Mouse (Mus musculus) right cerebral cortex, adult 18-20 months (tissue): ENCODE measurements at regions not wholly inside any gene's neighbourhood (a gene's known extent, or its start where the extent isn't known, plus 50 kb on each side); places are given as distances from the start of the nearest gene placed in this dataset.

Experiments used
- DNase-seq: peaks from one replicate; pipeline ENCODE4 v3.0.0; 2022; ENCODE audit warnings: mixed read lengths

- peak; percentile 19 for DNase-seq
These were observed 243.7 kb downstream of the Foxa2 start for GRCm38 (mm10) chr2:147803102-147803501.

DNA sequence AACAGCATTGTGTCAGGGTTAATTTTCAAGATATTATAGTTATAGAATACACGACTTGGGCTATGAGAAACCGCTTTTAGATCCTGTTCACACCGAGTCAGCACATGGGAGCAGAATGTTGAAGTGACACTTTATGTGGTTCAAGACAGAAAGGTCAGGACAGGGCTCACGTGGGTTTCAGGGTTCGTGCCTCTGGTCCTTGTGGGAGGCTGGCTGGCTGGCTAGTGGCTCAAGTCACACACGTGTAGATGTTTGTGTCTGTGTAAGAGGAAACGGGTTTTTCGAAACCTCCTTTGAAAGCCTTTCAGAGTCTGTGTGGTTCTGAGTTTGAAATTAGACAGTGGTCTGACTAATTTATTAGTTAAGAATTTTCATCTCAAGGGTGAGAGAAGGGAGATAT, 255.3 kb downstream of the Foxa2 start:
- no peak for DNase-seq

- no peak for DNase-seq
These were observed 256.9 kb downstream of the Foxa2 start for GRCm38 (mm10) chr2:147789877-147790276.

- peak; percentile 65 for DNase-seq
These were observed 257.5 kb downstream of the Foxa2 start for GRCm38 (mm10) chr2:147789268-147789667.

DNA sequence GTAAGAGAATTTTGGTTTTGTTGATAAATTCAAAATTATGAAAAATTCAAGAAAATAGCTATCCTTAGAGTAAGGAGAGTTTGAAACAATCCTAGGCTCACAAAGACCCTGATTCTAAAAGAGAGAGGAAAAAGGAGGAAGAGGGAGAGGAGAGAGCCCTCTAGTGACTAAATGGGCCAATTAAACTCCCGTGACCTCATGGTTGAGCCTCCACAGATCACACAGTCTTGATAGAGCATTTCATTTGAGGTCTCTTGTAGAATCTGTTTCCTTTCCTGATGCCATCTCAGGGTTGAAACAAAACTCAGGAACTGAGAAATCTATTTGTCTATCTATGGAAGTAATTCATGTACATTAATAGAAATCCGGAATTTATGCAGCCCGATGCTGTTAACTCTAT, 258.8 kb downstream of the Foxa2 start:
- DNase-seq = no peak

DNA sequence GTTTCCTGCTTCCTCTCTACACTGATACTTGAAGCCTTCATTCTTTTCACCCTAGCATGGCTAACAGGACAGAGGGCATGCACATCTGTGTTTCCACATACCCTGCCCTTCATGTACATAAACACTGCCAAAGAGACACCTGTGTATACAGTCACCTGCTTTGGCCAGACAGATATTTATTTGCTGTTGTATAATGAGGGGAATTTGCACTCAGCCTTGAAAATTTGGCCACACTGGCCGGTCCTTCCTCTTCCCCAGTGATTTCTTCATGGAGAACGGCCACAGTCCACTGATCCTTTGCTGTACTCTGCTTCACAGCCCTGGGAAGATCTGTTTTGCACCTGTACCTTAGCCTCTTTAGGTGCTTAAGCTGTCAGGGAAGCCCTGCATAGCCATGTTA, 264.3 kb downstream of the Foxa2 start:
- DNase-seq = no peak

DNA sequence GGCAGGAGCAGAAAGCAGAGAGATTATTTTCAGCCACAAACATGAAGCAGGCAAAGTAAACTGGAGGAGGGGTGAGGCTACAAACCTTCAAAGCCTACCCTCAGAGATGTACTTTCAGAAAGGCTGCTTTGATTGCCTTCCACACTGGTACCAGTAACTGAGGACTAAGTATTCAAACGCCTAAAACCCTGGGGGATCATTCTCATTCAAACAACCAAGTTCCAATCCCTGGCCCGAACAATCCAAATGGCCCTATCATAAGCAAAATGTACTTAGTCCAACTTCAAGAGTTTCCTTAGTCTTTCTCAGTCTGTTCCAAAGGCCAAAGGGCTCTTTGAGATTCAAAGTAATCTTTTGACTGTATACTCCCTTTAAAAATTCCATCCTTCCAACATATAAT, 270.5 kb downstream of the Foxa2 start:
- DNase-seq = no peak

- no peak for DNase-seq
These were observed 274.2 kb downstream of the Foxa2 start for GRCm38 (mm10) chr2:147772579-147772978.

- DNase-seq = no peak
These were observed 293.7 kb downstream of the Foxa2 start for GRCm38 (mm10) chr2:147753089-147753488.

- DNase-seq = no peak
These were observed 294.9 kb downstream of the Foxa2 start for GRCm38 (mm10) chr2:147751831-147752230.

- no peak for DNase-seq
These were observed 298.8 kb downstream of the Foxa2 start for GRCm38 (mm10) chr2:147748006-147748405.

GRCm38 (mm10) chr2:147743908-147744307, 302.9 kb downstream of the Foxa2 start:
- peak; percentile 6 for DNase-seq

- peak; percentile 45 for DNase-seq
These were observed 308.4 kb downstream of the Foxa2 start for GRCm38 (mm10) chr2:147738307-147738872.

DNA sequence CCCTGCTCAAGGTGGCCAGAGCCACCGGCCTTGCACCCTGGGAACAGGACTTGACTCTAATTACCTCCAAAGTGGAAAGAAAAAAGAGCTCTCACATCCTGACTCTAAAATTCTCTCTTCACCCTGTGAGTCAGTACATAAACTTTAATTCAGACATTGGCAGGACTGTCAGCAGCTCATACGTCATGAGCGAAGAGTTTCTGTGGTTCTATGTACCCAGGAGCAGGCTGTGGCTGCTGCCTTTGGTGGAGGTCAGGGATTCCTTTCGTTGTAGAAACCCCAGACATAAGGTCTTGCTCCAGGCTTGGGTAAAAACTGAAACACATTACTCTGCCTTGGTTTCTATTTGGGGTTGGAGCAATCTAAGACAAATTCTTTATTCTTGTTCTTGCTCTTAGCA, 319.4 kb downstream of the Foxa2 start:
- no peak for DNase-seq

DNA sequence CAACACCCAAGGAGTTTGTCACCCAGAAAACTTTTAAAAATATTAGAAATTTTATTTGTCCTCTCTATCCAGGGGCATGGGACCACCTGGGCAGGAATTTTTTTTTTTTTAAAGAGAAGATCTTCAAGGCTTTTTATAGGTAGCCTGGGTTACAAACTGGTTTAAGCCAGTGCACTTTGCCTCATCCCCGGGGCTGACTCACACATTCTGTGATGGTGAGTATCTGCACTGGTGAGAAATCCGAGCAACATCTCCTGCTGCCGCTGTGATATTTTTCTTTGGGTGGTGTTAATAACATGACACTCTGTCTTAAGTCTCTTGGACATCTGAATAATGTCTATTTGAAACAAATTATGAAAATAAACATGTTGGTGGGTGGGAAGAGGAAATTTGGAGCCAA, 327.8 kb downstream of the Foxa2 start:
- DNase-seq = no peak

DNA sequence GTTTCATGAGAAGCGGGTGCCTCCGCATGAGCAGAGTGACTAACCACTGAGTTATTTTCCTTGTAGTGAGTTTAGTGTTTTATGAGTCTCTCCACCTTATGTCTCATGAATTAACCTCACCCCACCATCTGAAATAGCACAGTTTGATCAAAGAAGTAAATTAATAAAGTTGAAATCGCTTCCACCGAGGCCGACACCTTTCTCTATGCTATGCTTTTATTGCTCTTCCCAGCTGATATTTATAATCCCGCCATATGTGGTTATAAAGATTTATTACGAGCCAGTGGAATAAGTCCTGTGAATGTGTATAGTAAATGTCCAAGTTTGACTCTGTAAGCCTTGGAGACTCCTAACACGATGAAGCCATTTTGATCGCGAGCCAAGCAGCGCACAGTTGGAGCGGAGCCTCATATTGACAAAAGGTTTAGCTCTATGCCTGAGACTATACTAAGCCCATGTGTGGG, 329.3 kb downstream of the Foxa2 start:
- DNase-seq = no peak

DNA sequence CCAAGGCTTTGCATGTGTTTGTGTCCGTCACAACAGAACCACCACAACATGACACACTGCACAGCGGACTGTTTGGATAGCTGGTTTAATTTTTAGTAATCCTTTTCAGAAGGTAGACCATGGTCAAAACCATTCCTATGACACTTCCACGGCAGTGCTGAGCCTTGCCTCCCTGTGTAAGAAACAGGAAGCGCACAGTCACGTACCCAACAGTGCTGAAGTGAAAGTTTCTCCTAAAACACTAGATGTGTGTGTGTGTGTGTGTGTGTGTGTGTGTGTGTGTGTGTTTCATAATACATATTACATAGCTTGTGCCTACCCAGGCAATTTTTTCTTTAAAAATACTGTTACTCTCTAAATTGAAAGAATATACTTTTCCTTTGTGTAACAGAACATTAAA, 331.0 kb downstream of the Foxa2 start:
- no peak for DNase-seq

GRCm38 (mm10) chr2:147710593-147711265, 336.0 kb downstream of the Foxa2 start:
- no peak for DNase-seq

- no peak for DNase-seq
These were observed 337.0 kb downstream of the Foxa2 start for GRCm38 (mm10) chr2:147709799-147710198.

GRCm38 (mm10) chr2:147707156-147707555, 339.6 kb downstream of the Foxa2 start:
- no peak for DNase-seq

DNA sequence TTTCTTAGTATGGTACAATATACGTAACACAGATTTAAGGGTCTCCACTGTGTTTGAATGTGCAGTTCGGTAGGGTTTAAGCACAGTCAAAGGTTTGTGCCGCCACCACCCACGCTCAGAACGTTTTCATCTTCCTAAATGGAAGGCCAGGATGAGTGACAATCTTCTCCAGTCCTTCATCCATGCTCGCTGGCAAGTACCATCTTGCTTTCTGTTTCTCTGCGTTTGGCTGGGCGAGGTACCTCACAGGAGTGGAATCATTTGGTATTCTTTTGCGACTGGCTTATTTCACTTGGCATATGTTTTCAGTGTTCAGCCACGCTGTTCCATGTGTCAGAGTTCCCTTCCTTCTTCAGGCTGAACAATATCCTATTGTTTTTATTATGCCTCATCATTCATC, 342.3 kb downstream of the Pax1 start:
- DNase-seq = no peak

- DNase-seq = no peak
These were observed 340.8 kb downstream of the Pax1 start for GRCm38 (mm10) chr2:147702330-147703063.

DNA sequence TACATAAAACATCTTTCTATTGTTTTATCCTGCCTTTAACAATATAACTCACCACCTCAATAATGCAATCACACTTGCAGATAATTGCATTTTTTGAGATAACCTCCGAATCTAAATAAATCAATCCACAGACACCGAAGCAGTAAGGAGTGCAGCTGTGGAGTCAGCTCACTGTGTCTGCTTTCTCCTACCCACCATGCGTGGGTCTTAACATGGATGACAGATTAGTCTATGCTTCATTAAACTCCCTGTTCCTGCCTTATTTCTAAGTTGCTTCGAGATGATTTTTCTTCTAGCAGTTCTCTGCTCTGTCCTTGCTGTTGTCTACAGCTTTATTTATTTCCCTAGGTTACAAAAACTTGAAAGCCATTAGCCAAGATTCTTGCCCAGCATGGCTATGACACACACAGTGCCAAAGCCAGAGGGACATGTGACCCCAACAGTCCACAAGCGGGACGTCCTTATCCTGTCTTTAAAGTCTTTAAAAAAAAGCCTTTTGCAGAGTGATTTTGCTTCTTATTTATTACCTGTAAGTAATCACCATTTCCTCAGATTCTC, 337.9 kb downstream of the Pax1 start:
- no peak for DNase-seq

GRCm38 (mm10) chr2:147691896-147692295, 330.2 kb downstream of the Pax1 start:
- no peak for DNase-seq
